Mouse (Mus musculus): ENCODE measurements at regions not wholly inside any gene's neighbourhood (a gene's known extent, or its start where the extent isn't known, plus 50 kb on each side); places are given as distances from the start of the nearest gene placed in this dataset.
A peak's percentile ranks its signal among the peaks of the same experiment; 100 is the strongest.

DNA sequence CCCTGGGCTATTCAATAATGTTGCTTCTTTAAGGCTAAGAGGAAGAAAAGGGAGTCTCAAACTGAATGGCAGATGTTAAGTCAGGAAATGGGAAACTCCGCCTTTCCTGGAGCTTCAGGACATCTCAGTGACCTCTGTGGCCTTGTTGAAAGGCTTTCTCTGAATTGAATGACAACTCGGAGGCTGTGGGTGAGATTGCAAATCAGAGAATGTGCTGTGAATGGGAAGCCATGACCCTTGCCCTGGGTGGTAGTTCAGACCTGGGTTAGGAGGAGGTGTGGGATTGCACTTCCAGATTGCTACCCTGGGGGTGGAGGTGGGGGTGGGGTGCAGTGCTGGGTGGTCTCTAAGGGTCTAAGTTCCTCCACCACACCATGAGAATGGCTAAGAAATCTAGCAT, 213.8 kb upstream of the Rbms1 start:
- no peaks in the 10 kb centered on the region for H3K36me3 ChIP-seq (ENCODE audit: control insufficient read depth, insufficient read depth, low read length, poor library complexity, severe bottlenecking)
- no peak overlapping the region for H3K9ac ChIP-seq (ENCODE audit: low read depth, poor library complexity, severe bottlenecking)
- H3K9me3 ChIP-seq (replicated peaks; ENCODE audit: control insufficient read depth, insufficient read depth, low read length, poor library complexity, severe bottlenecking) = peaks cover 9% of the 10 kb centered on the region
- TF ChIP-seq POLR2A (IDR thresholded peaks at IDR 0.05; ENCODE audit: insufficient read depth, low read length) = no peak
- peak; percentile 94 for TF ChIP-seq EP300 (IDR thresholded peaks at IDR 0.05; ENCODE audit: insufficient read depth, low read depth, low read length)
- H3K4me1 ChIP-seq (ENCODE audit: control insufficient read depth, insufficient read depth, low read length) = no peaks in the 10 kb centered on the region
- 0 out of 2 replicates have a peak overlapping the region, but pooled peaks have one; percentile 37 for H3K27ac ChIP-seq (ENCODE audit: insufficient read depth, low read length)
- no peaks in the 10 kb centered on the region for H3K27me3 ChIP-seq (ENCODE audit: control insufficient read depth, insufficient read depth, low read length, poor library complexity, severe bottlenecking)
- no peak overlapping the region for H3K4me3 ChIP-seq (ENCODE audit: low read depth, low read length)

DNA sequence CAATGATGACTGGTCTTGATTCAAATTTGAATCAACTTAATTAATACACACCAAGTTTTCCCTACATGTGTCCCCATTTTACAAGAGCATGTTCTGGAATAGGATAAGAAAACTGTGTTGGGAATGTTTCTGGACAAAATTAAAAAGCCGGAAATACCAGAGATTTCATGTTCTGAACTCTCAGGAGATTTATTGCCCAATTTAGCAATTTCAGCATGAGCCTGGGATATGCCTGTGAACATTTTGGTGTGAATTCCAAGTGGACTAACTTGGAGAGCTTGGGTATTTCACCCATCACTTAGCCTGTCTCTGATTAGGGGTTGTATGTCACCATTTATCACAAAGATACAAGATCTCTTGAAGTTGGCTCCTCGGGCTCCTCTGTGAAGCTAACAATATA, 210.6 kb upstream of the Rbms1 start:
- Histone ChIP-seq H3K27me3 (ENCODE audit: control insufficient read depth, insufficient read depth, low read length, poor library complexity, severe bottlenecking) (no peaks in the 10 kb centered on the region), H3K9me3 (replicated peaks; ENCODE audit: control insufficient read depth, insufficient read depth, low read length, poor library complexity, severe bottlenecking) (peaks cover 1% of the 10 kb centered on the region), H3K36me3 (ENCODE audit: control insufficient read depth, insufficient read depth, low read length, poor library complexity, severe bottlenecking) (no peaks in the 10 kb centered on the region), H3K27ac (ENCODE audit: insufficient read depth, low read length) (no peak overlapping the region), H3K9ac (ENCODE audit: low read depth, poor library complexity, severe bottlenecking) (no peak overlapping the region), H3K4me3 (ENCODE audit: low read depth, low read length) (no peak overlapping the region), H3K4me1 (ENCODE audit: control insufficient read depth, insufficient read depth, low read length) (no peaks in the 10 kb centered on the region)
- TF ChIP-seq POLR2A (IDR thresholded peaks at IDR 0.05; ENCODE audit: insufficient read depth, low read length) = no peak
- TF ChIP-seq CTCF (IDR thresholded peaks at IDR 0.05; ENCODE audit: low read depth, low read length) = no peak
- TF ChIP-seq EP300 (IDR thresholded peaks at IDR 0.05; ENCODE audit: insufficient read depth, low read depth, low read length) = no peak

DNA sequence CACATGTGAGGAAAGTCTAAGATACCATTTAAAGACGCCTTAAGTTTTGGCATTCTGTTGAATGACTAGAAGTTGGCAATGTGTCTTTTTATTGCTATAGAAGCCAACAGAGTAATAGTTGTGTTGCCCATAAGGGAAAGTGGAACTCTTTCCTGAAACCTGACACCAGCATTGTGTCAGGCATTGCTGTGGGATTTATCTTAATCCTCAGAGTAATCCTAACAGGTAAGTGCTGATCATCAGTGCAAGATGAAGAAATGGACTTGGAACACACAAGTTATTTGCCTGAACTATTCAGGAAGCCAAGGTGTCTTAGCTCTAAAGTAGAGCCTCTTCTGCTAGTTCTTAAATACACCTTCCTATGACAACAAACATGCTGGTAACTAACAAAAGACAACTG, 198.3 kb upstream of the Rbms1 start:
- H3K9me3 ChIP-seq (replicated peaks; ENCODE audit: control insufficient read depth, insufficient read depth, low read length, poor library complexity, severe bottlenecking) = no peaks in the 10 kb centered on the region
- TF ChIP-seq CTCF (IDR thresholded peaks at IDR 0.05; ENCODE audit: low read depth, low read length) = no peak
- H3K27me3 ChIP-seq (ENCODE audit: control insufficient read depth, insufficient read depth, low read length, poor library complexity, severe bottlenecking) = no peaks in the 10 kb centered on the region; the same call in 1 of the 2 replicates
- no peak overlapping the region for H3K4me3 ChIP-seq (ENCODE audit: low read depth, low read length)
- no peaks in the 10 kb centered on the region for H3K4me1 ChIP-seq (ENCODE audit: control insufficient read depth, insufficient read depth, low read length)
- no peaks in the 10 kb centered on the region for H3K36me3 ChIP-seq (ENCODE audit: control insufficient read depth, insufficient read depth, low read length, poor library complexity, severe bottlenecking)
- no peak overlapping the region for H3K9ac ChIP-seq (ENCODE audit: low read depth, poor library complexity, severe bottlenecking)
- no peak overlapping the region for H3K27ac ChIP-seq (ENCODE audit: insufficient read depth, low read length)

DNA sequence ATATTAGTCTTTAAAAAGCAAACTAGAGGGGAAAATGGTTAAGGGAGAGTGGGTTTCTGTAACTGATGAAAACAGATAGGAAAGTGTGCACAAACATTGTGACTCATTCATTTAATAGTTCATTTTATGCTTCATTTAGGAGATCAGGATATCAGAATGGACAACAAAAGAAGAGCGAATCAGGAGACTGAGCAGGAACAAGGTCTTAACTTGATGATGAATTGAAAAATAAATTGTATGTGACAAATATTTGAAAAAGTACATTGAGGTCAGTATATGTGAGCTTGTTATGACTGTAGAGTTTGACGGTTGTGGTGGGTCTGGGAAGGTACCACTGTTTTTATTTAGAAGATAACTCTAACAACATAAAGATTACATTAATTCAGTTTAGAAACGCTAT, 196.8 kb upstream of the Rbms1 start:
- Histone ChIP-seq H3K27ac (ENCODE audit: insufficient read depth, low read length) (no peak overlapping the region), H3K27me3 (ENCODE audit: control insufficient read depth, insufficient read depth, low read length, poor library complexity, severe bottlenecking) (no peaks in the 10 kb centered on the region; the same call in 1 of the 2 replicates), H3K4me1 (ENCODE audit: control insufficient read depth, insufficient read depth, low read length) (no peaks in the 10 kb centered on the region), H3K36me3 (ENCODE audit: control insufficient read depth, insufficient read depth, low read length, poor library complexity, severe bottlenecking) (no peaks in the 10 kb centered on the region), H3K9ac (ENCODE audit: low read depth, poor library complexity, severe bottlenecking) (no peak overlapping the region), H3K9me3 (replicated peaks; ENCODE audit: control insufficient read depth, insufficient read depth, low read length, poor library complexity, severe bottlenecking) (no peaks in the 10 kb centered on the region), H3K4me3 (ENCODE audit: low read depth, low read length) (no peak overlapping the region)
- TF ChIP-seq POLR2A (IDR thresholded peaks at IDR 0.05; ENCODE audit: insufficient read depth, low read length) = no peak
- TF ChIP-seq EP300 (IDR thresholded peaks at IDR 0.05; ENCODE audit: insufficient read depth, low read depth, low read length) = no peak
- TF ChIP-seq CTCF (IDR thresholded peaks at IDR 0.05; ENCODE audit: low read depth, low read length) = no peak

DNA sequence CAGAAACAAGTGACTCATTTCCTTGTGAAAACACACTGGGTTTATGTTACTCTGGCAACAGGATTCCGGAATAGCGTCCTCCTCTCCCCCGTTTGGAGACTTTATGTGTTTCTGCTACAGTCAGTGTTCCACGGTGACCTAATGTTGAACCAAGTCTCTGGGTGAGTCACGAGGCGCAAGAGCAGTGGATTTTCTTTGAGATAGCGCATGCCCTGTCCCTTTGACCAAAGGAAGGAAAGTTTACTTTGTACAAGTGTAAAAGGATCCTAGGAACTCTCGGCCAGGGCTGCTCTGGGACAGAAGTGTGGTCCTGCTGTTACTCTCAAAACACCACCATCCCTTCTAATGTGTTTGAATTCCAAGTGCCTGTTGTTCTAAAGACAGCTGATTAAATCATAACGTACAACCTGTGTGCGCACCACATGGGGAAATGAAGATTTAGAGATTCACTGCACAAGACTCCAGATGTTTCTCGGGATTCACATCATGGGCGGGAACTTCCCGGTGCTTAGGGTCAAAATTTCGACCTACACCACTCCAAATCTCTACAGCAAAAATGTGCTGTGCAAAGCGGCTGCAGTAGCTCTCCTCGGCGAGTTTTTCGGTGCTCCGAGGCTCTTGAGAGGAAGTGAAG, 176.1 kb upstream of the Rbms1 start:
- no peak overlapping the region for H3K27ac ChIP-seq (ENCODE audit: insufficient read depth, low read length)
- TF ChIP-seq EP300 (IDR thresholded peaks at IDR 0.05; ENCODE audit: insufficient read depth, low read depth, low read length) = no peak
- TF ChIP-seq POLR2A (IDR thresholded peaks at IDR 0.05; ENCODE audit: insufficient read depth, low read length) = no peak
- TF ChIP-seq CTCF (IDR thresholded peaks at IDR 0.05; ENCODE audit: low read depth, low read length) = no peak
- H3K36me3 ChIP-seq (ENCODE audit: control insufficient read depth, insufficient read depth, low read length, poor library complexity, severe bottlenecking) = no peaks in the 10 kb centered on the region
- no peaks in the 10 kb centered on the region for H3K9me3 ChIP-seq (replicated peaks; ENCODE audit: control insufficient read depth, insufficient read depth, low read length, poor library complexity, severe bottlenecking)
- no peak overlapping the region for H3K9ac ChIP-seq (ENCODE audit: low read depth, poor library complexity, severe bottlenecking)
- H3K27me3 ChIP-seq (ENCODE audit: control insufficient read depth, insufficient read depth, low read length, poor library complexity, severe bottlenecking) = no peaks in the 10 kb centered on the region
- H3K4me1 ChIP-seq (ENCODE audit: control insufficient read depth, insufficient read depth, low read length) = no peaks in the 10 kb centered on the region
- no peak overlapping the region for H3K4me3 ChIP-seq (ENCODE audit: low read depth, low read length)

DNA sequence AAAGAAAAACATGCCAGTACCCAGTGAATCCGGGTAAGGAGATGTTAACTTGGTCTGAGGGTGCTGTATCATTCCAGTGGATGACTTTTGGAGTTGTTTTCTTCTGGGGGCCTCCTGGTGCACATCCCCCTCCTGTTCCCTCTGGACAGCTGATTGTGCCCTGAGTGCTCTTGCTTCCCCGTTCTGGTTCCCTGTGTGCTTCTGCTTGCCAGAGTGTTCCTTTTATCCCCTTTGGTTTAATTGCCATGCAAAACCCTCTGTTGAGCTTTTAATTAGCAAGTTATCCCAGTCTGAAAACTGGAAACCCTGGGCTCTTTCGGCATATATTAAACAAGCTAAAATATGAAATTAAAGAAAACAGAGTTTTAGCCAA, 175.6 kb upstream of the Rbms1 start:
- H3K4me1 ChIP-seq (ENCODE audit: control insufficient read depth, insufficient read depth, low read length) = no peaks in the 10 kb centered on the region
- no peaks in the 10 kb centered on the region for H3K9me3 ChIP-seq (replicated peaks; ENCODE audit: control insufficient read depth, insufficient read depth, low read length, poor library complexity, severe bottlenecking)
- no peaks in the 10 kb centered on the region for H3K36me3 ChIP-seq (ENCODE audit: control insufficient read depth, insufficient read depth, low read length, poor library complexity, severe bottlenecking)
- no peaks in the 10 kb centered on the region for H3K27me3 ChIP-seq (ENCODE audit: control insufficient read depth, insufficient read depth, low read length, poor library complexity, severe bottlenecking)
- no peak overlapping the region for H3K4me3 ChIP-seq (ENCODE audit: low read depth, low read length)
- H3K9ac ChIP-seq (ENCODE audit: low read depth, poor library complexity, severe bottlenecking) = no peak overlapping the region
- no peak overlapping the region for H3K27ac ChIP-seq (ENCODE audit: insufficient read depth, low read length)
- TF ChIP-seq POLR2A (IDR thresholded peaks at IDR 0.05; ENCODE audit: insufficient read depth, low read length) (no peak), EP300 (IDR thresholded peaks at IDR 0.05; ENCODE audit: insufficient read depth, low read depth, low read length) (no peak)

Measured in ES-Bruce4 (cell line).